Mouse (Mus musculus) retina, postnatal 1 day (tissue): ENCODE measurements around the gene Ccdc103.

ENCODE experiments used
- DNase-seq: peaks from one replicate; pipeline ENCODE4 v3.0.0-alpha.2; 2012

Gene Ccdc103

GRCm38 (mm10) chr11:102893015-102893651 is 12.1 kb downstream of the Ccdc103 start:
- peak; percentile 81 for DNase-seq

- no peak for DNase-seq
Observed at GRCm38 (mm10) chr11:102894716-102895115, 13.7 kb downstream of the Ccdc103 start.

GRCm38 (mm10) chr11:102895779-102896178 is 14.8 kb downstream of the Ccdc103 start:
- no peak for DNase-seq

GRCm38 (mm10) chr11:102896641-102897040 is 15.6 kb downstream of the Ccdc103 start:
- no peak for DNase-seq

GRCm38 (mm10) chr11:102898408-102898807 is 17.4 kb downstream of the Ccdc103 start:
- peak; percentile 50 for DNase-seq

- peak; percentile 91 for DNase-seq
Observed at GRCm38 (mm10) chr11:102900763-102901162, 19.8 kb downstream of the Ccdc103 start, which contains the start of gene Gfap. Gfap (minus strand) TSS chr11:102900912.

GRCm38 (mm10) chr11:102901199-102901598 is 20.2 kb downstream of the Ccdc103 start:
- no peak for DNase-seq

GRCm38 (mm10) chr11:102902107-102902506 is 21.1 kb downstream of the Ccdc103 start:
- DNase-seq, result no peak

GRCm38 (mm10) chr11:102903654-102904053 is 22.6 kb downstream of the Ccdc103 start:
- DNase-seq, result no peak

GRCm38 (mm10) chr11:102911376-102911775 is 30.4 kb downstream of the Ccdc103 start:
- no peak for DNase-seq

GRCm38 (mm10) chr11:102915380-102915779 is 34.4 kb downstream of the Ccdc103 start:
- no peak for DNase-seq

- DNase-seq, result no peak
Observed at GRCm38 (mm10) chr11:102918077-102918476, 37.1 kb downstream of the Ccdc103 start.

- DNase-seq, result no peak
Observed at GRCm38 (mm10) chr11:102921491-102921890, 40.5 kb downstream of the Ccdc103 start.

GRCm38 (mm10) chr11:102924557-102925350 is 43.8 kb downstream of the Ccdc103 start, which contains the start of gene Kif18b:
Kif18b (minus strand) TSS chr11:102925124.
- peak; percentile 98 for DNase-seq

- DNase-seq, result no peak
Observed at GRCm38 (mm10) chr11:102925351-102925717, 44.3 kb downstream of the Ccdc103 start.

- DNase-seq, result no peak
Observed at GRCm38 (mm10) chr11:102930672-102931071, 49.7 kb downstream of the Ccdc103 start.
